Mouse (Mus musculus): ENCODE measurements at regions not wholly inside any gene's neighbourhood (a gene's known extent, or its start where the extent isn't known, plus 50 kb on each side); places are given as distances from the start of the nearest gene placed in this dataset.

- H3K4me2 ChIP-seq (ENCODE audit: low read depth): no peak overlapping the region
- no peaks in the 10 kb centered on the region for H3K79me2 ChIP-seq (ENCODE audit: control insufficient read depth, insufficient read depth)
- H3ac ChIP-seq (ENCODE audit: control insufficient read depth, insufficient read length): no peak overlapping the region
- H3K36me3 ChIP-seq (ENCODE audit: control insufficient read depth, insufficient read depth): no peaks in the 10 kb centered on the region
- H3K27me3 ChIP-seq (ENCODE audit: control insufficient read depth, insufficient read depth, insufficient read length): no peaks in the 10 kb centered on the region
- TF ChIP-seq POLR2A (IDR thresholded peaks at IDR 0.05; ENCODE audit: insufficient read length, low read depth) (no peak), USF1 (IDR thresholded peaks at IDR 0.05; ENCODE audit: low read depth) (no peak), TCF12 (IDR thresholded peaks at IDR 0.05; ENCODE audit: insufficient read depth, poor library complexity, severe bottlenecking) (no peak), MAX (IDR thresholded peaks at IDR 0.05; ENCODE audit: low read depth) (no peak), POLR2AphosphoS2 (IDR thresholded peaks at IDR 0.05; ENCODE audit: insufficient read length, low read depth) (no peak), MYOG (IDR thresholded peaks at IDR 0.05; ENCODE audit: control insufficient read depth in 1 of 3, insufficient read depth in 1 of 3, insufficient read length in 2 of 3, low read depth in 2 of 3) (no peak), MYOD1 (IDR thresholded peaks at IDR 0.05; ENCODE audit: control insufficient read depth in 1 of 3, insufficient read length in 2 of 3, low read depth in 2 of 3) (no peak), TCF3 (IDR thresholded peaks at IDR 0.05; ENCODE audit: insufficient read length, low read depth) (no peak), E2F4 (IDR thresholded peaks at IDR 0.05; ENCODE audit: insufficient read depth) (no peak), CEBPB (IDR thresholded peaks at IDR 0.05; ENCODE audit: insufficient read depth, poor library complexity, severe bottlenecking) (no peak), REST (IDR thresholded peaks at IDR 0.05; ENCODE audit: insufficient read depth, insufficient read length) (no peak), SRF (IDR thresholded peaks at IDR 0.05; ENCODE audit: control insufficient read depth, insufficient read length, low read depth) (no peak)
- no peak overlapping the region for H3K4me3 ChIP-seq
Measured at GRCm38 (mm10) chr19:15053582-15054141, 455.8 kb upstream of the Tle4 start.

- no peak overlapping the region for H3ac ChIP-seq (ENCODE audit: control insufficient read depth, insufficient read length)
- no peaks in the 10 kb centered on the region for H3K36me3 ChIP-seq (ENCODE audit: control insufficient read depth, insufficient read depth)
- no peaks in the 10 kb centered on the region for H3K27me3 ChIP-seq (ENCODE audit: control insufficient read depth, insufficient read depth, insufficient read length)
- H3K4me3 ChIP-seq: no peak overlapping the region
- TF ChIP-seq TCF12 (IDR thresholded peaks at IDR 0.05; ENCODE audit: insufficient read depth, poor library complexity, severe bottlenecking) (no peak), POLR2A (IDR thresholded peaks at IDR 0.05; ENCODE audit: insufficient read length, low read depth) (no peak), REST (IDR thresholded peaks at IDR 0.05; ENCODE audit: insufficient read depth, insufficient read length) (no peak), MYOD1 (IDR thresholded peaks at IDR 0.05; ENCODE audit: control insufficient read depth in 1 of 3, insufficient read length in 2 of 3, low read depth in 2 of 3) (no peak), CEBPB (IDR thresholded peaks at IDR 0.05; ENCODE audit: insufficient read depth, poor library complexity, severe bottlenecking) (no peak), USF1 (IDR thresholded peaks at IDR 0.05; ENCODE audit: low read depth) (no peak), MYOG (IDR thresholded peaks at IDR 0.05; ENCODE audit: control insufficient read depth in 1 of 3, insufficient read depth in 1 of 3, insufficient read length in 2 of 3, low read depth in 2 of 3) (no peak), TCF3 (IDR thresholded peaks at IDR 0.05; ENCODE audit: insufficient read length, low read depth) (no peak), E2F4 (IDR thresholded peaks at IDR 0.05; ENCODE audit: insufficient read depth) (no peak), POLR2AphosphoS2 (IDR thresholded peaks at IDR 0.05; ENCODE audit: insufficient read length, low read depth) (no peak), MAX (IDR thresholded peaks at IDR 0.05; ENCODE audit: low read depth) (no peak)
- no peak overlapping the region for H3K4me2 ChIP-seq (ENCODE audit: low read depth)
- H3K79me2 ChIP-seq (ENCODE audit: control insufficient read depth, insufficient read depth): no peaks in the 10 kb centered on the region
Measured at GRCm38 (mm10) chr19:15052642-15053239, 454.9 kb upstream of the Tle4 start.

DNA sequence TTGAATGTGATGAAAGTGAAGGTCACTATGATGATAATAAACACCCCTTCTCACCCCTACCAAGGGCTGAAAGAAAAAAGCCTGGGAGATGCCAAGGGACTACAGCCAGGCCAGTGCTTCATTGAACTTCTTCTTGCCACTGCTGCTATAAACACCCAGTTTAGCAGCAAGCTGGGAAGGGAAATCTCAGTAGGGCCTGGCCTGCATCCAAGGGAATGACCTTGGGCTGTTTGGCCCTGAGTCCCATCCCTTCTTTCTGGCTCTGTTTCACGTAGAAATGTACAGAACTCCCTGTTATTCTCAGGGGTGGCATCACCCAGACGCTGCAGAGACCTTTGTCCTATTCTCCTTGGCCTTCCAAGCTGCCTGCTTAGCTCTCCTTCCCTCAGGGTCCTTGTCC is 450.0 kb upstream of the Tle4 start:
- H3K27me3 ChIP-seq (ENCODE audit: control insufficient read depth, insufficient read depth, insufficient read length): no peaks in the 10 kb centered on the region
- H3K79me2 ChIP-seq (ENCODE audit: control insufficient read depth, insufficient read depth): no peaks in the 10 kb centered on the region
- H3ac ChIP-seq (ENCODE audit: control insufficient read depth, insufficient read length): no peak overlapping the region
- no peak overlapping the region for H3K4me2 ChIP-seq (ENCODE audit: low read depth)
- TF ChIP-seq REST (IDR thresholded peaks at IDR 0.05; ENCODE audit: insufficient read depth, insufficient read length): no peak
- no peak for TF ChIP-seq USF1 (IDR thresholded peaks at IDR 0.05; ENCODE audit: low read depth)
- TF ChIP-seq SRF (IDR thresholded peaks at IDR 0.05; ENCODE audit: control insufficient read depth, insufficient read length, low read depth): no peak
- no peak for TF ChIP-seq MYOD1 (IDR thresholded peaks at IDR 0.05; ENCODE audit: control insufficient read depth in 1 of 3, insufficient read length in 2 of 3, low read depth in 2 of 3)
- no peak for TF ChIP-seq POLR2A (IDR thresholded peaks at IDR 0.05; ENCODE audit: insufficient read length, low read depth)
- no peak overlapping the region for H3K4me3 ChIP-seq
- H3K36me3 ChIP-seq (ENCODE audit: control insufficient read depth, insufficient read depth): no peaks in the 10 kb centered on the region

DNA sequence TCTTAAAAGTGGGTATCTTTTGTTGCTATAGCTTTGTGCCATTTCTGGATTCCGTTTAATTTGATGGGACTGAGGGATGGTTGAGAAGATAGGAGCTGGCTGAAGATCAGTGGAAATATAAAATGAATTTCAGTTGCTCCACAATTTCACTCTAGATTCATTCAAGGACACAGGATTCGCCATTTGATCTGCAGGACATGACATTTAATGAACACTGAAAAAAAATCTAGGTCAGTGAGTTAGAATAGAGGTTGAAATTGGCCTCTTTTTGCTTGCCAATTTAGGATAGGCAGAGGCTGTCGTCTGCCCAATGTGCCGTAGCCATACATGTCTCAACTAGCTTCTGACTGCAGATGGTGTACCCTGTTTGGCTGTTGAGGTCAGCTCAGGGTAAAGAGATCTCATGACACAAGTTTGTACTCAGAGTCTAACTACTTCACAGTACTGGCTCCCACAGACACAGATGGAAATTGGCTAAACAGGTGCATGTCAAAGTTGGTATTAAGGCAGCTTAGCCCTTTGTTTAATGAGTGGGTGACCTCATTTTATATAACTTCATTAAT is 449.5 kb upstream of the Tle4 start:
- TF ChIP-seq CEBPB (IDR thresholded peaks at IDR 0.05; ENCODE audit: insufficient read depth, poor library complexity, severe bottlenecking) (no peak), TCF3 (IDR thresholded peaks at IDR 0.05; ENCODE audit: insufficient read length, low read depth) (no peak), TCF12 (IDR thresholded peaks at IDR 0.05; ENCODE audit: insufficient read depth, poor library complexity, severe bottlenecking) (no peak), MAX (IDR thresholded peaks at IDR 0.05; ENCODE audit: low read depth) (no peak), POLR2A (IDR thresholded peaks at IDR 0.05; ENCODE audit: insufficient read length, low read depth) (no peak), REST (IDR thresholded peaks at IDR 0.05; ENCODE audit: insufficient read depth, insufficient read length) (no peak), MYOG (IDR thresholded peaks at IDR 0.05; ENCODE audit: control insufficient read depth in 1 of 3, insufficient read depth in 1 of 3, insufficient read length in 2 of 3, low read depth in 2 of 3) (no peak), USF1 (IDR thresholded peaks at IDR 0.05; ENCODE audit: low read depth) (no peak), SRF (IDR thresholded peaks at IDR 0.05; ENCODE audit: control insufficient read depth, insufficient read length, low read depth) (no peak), MYOD1 (IDR thresholded peaks at IDR 0.05; ENCODE audit: control insufficient read depth in 1 of 3, insufficient read length in 2 of 3, low read depth in 2 of 3) (no peak), E2F4 (IDR thresholded peaks at IDR 0.05; ENCODE audit: insufficient read depth) (no peak), POLR2AphosphoS2 (IDR thresholded peaks at IDR 0.05; ENCODE audit: insufficient read length, low read depth) (no peak)
- H3K36me3 ChIP-seq (ENCODE audit: control insufficient read depth, insufficient read depth): no peaks in the 10 kb centered on the region

More for the DNA sequence above, 449.5 kb upstream of the Tle4 start:
- Histone ChIP-seq H3ac (ENCODE audit: control insufficient read depth, insufficient read length) (no peak overlapping the region), H3K79me2 (ENCODE audit: control insufficient read depth, insufficient read depth) (no peaks in the 10 kb centered on the region), H3K4me3 (no peak overlapping the region), H3K4me2 (ENCODE audit: low read depth) (no peak overlapping the region), H3K27me3 (ENCODE audit: control insufficient read depth, insufficient read depth, insufficient read length) (no peaks in the 10 kb centered on the region)
